Mouse (Mus musculus) 416B (cell line): ENCODE measurements around the gene Unc13b.

Source experiments
- DNase-seq: peaks from one replicate; pipeline ENCODE4 v3.0.0; 2011; ENCODE audit warnings: low read depth

Gene Unc13b

DNA sequence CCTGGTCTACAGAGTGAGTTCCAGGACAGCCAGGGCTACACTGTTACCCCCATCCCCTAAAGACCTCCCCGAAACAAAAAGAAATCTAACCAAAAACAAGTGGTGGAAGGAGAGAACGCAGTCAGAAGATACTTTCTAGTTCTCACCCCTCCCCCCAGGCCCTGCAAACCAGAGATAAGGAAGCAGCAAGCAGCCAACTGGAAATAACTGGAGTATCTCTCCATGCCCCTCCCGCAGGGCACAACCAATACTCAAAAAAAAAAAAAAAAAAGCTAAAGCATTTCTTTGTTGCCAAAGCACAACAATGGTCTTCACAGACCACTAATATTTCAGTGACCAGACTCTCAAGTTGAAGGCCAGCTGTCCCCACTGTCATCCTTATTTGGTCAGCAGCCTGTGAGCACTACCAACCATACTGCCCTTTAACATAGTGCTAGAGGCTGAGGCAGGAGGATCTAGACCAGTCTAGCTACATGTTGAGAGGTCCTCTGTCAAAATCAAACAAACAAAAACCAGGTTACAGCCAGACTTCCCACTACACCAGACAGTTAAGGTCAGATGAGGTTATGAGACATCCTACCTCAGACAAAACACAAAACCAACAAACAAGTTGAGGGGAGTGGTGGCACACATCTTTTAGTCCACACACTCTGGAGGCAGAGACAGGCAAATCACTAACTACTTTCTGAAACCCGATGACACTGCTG lies 20.7 kb upstream of the Unc13b start:
- peak; percentile 66 for DNase-seq

DNA sequence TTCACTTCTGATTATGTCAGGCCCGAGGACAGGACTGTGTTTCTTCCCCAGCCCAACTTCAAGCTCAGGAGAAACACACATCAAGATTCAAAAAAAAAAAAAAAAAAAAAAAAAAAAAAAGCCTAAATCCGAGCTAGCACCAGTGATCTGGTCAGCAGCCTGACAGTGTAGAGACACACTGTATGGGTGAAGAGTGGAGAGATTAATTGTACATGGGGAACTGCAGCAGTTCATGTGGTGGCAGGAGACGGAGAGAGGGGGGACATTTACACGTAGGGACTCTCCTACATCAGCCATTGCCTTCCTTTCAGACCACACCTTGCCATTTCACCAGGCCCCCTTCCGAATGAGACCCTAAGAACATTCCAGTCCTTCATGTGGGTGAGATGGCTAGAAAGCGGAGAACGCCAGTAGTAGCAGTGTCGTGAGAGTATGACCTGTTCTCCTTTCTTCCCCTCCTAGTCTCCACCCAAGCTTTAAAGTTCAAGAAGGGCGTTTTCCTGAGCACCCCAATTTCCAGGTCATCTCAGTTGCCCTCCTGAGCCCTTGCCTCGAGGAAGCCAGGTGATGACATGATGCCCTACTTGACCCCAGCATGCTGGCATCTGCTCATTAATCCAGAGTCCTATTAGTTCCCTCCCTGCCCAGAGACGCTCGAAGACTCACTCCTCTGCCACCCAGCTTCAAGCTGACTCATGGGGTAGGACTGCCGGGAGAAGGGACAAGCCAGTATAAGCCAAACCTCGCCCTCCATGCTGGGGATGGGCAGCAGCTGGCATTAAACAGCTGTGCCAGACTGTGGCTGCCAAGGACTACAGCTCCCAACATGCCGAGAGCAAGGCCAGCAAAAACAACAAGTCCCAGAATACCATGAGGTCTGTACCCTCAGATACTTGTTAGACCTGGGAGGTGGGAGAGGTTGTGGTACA lies 19.9 kb upstream of the Unc13b start:
- peak; percentile 38 for DNase-seq

DNA sequence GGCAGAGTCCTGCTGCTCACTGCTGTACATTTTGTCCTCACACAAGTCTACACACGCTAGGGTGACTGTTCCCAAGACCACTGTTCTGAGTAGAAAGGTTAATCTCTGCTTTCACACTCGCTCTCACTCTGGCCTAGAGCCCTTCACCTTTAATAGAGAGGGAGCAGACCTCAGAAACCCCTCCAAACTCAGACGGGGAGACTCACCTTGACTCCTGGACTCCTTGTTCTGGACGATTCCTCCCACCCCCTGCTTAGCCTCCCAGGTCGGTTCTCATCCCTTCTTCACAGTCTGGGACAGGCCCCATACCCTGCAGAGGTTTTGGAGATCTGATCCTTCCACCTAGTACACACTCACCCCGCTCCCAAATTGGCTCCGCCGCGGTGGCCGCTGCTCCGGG lies 19.1 kb upstream of the Unc13b start:
- no peak for DNase-seq

DNA sequence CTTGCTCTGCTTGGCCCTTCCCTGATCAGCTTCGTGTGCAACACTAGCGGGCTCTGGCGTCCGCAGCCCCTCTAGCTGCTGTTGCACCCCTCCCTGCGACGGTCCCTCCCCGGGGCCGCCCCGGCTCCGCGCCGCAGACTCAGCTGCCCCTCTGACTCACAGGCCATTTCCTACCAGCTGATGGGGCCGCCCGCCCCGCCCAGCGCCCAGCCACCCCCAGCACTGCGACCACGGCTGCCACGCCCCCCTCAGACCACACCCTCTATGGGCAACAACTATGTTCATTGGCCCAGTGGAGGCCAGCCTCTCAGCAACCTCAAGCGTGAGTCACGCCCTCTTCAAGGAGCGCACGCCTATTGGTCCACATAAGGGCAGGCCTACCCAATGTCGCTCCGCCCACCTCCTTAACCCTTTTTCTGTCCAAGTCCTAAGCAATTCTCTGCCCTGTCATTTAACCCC lies 18.6 kb upstream of the Unc13b start:
- DNase-seq: peak; percentile 99

DNA sequence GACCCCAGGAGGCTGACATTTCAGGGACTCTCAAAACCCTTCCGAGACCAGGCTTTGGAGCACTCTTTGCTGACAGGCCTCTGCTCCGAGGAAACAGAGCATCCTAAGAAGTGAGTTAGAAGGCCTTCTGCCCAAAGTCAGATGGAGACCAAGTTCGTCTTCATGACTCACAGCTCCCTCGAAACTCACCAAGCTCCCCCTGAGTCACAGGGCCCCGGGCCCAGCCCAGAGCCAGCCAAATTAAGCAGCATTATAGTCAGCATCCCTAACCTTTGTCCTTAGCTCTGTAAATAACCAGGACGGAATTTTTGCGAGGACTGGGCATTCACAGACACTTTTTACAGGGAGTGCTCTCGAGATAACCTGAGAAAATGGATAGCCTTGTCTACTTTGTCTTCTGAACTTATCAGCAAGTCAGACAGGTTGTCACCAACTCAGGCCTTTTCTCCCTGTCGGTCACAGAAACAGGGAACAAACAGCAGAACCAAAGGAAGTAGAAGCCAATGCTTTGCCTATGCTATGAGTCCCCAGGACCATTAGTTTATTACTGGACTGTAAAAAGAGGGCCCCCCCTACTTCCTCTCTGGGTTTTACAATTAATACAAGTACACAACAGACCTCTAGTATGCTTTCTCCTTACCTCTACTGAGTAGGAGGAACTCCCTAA lies 17.7 kb upstream of the Unc13b start:
- DNase-seq: peak; percentile 47

DNA sequence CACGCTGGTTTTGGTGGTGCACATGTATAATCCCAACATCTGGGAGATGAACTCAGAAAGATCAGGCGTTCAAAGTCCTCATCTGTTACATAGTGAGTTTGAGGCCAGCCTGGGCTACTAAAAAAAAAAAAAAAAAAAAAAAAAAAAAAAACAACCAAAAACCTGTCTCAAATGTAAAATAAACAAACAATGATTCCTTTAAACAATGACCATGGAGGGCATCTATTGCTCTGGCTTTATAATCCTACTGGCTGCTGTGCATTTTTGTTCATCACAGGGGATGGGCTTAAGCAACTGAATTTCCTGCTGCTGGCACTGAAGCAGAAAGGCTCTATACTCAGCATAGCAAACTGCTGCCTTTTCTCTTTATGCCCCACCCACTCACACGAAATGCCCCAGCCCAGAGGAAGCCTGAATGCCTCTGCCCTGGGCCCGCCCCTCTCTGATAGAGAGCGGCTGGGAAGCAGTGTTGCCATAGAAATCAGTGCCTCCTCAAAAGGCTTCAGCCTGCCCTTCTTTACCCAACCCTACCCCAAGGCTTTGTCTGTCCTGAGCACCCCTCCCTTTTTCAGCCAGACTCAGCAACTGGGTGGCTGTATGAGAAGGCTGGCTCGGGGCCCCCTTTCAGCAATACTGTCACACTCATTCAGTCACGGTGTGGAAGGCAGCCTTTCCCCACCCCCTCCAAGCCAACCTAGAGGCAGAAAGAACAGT lies 15.0 kb upstream of the Unc13b start:
- DNase-seq: peak; percentile 84

DNA sequence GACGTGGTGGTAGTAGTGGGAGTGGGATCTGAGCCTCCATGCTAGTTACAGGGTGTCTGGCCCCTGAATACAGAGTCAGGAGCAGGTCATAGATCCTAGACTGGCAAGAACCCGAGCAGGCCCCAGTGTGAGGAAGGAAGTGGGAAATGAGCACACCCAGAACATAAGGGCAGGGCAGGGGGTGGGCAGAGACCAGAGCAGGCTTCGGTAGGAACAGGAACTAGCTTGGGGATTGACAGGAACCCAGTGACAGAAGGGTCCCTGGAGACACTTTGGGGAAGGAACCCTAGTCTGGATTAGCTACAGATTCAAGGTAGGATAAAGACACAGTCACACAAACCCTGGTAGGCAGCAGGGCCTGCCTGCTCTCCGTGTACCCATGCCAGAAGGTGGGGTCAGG lies 14.1 kb upstream of the Unc13b start:
- DNase-seq: peak; percentile 79

DNA sequence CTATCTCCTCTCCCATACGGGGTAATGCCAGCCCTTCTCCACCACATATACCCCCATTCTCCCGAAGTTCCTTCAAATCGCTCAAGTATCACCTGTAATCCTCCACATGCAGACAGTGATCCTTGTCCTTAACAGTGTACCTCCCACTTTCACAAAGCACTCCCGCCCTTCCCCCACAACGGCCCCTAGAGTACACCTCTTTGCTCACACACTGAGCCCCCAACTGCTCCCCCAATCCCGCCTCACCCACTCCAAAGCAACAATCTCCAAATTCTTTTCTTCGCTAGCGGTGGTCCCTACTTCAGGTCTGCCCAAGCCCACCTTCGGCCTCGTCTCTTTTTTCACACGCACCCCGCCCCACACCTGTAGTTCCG lies 13.5 kb upstream of the Unc13b start:
- DNase-seq: no peak

DNA sequence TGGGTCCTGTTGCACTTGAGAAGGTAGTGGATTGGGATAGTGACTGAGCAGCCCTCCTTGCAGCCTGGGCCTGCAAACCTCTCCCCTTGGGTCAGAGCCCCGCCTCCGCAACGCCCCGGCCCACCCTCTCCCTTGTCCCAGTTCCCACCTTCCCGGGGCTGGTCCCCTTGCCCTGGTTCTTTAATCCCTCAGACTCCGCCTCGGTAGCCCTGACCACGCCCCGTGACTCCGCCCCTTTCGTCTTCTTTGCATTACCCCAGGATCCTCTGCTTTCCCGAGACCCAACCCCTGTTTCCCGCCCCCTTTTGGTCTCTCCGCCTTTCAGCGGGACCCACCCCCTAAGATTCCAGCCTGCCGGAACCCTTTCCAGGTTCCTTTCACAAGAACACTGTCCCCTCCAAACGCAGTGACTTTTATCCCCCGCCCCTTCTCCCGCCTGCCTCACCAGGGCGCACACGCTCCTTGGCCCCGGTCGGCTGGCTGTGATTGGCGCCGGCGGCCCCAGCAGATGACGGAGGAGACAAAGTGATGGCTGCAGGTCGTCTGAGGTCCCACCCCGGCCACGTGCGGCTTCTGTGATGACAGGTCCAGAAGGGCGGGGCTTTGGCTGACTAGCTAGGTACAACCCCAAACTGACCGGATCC lies 13.0 kb upstream of the Unc13b start, which contains the start of gene Fam214b:
Gene Fam214b, minus strand, starts transcription at position 562 of the 644 bp plus-strand sequence.
- peak; percentile 97 for DNase-seq

DNA sequence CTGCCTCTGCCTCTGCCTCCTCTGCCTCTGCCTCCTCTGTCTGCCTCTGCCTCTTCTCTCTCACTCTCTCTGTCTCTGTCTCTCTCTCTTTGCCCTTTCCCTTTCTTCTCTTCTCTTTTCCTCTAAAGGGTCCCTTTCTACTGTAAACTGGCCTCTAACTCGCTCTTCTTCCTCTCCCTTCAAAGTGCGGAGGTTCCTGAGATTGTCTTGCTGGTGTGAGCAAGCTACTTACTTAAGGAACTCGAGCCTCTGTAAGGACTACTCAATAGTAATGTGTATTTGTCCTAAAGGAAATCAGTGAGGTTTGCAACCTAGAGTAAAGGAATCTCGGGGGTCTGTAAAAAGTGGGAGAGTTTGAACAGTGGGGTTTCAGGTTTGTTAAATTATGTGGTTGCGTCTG lies 12.1 kb upstream of the Unc13b start:
- no peak for DNase-seq

DNA sequence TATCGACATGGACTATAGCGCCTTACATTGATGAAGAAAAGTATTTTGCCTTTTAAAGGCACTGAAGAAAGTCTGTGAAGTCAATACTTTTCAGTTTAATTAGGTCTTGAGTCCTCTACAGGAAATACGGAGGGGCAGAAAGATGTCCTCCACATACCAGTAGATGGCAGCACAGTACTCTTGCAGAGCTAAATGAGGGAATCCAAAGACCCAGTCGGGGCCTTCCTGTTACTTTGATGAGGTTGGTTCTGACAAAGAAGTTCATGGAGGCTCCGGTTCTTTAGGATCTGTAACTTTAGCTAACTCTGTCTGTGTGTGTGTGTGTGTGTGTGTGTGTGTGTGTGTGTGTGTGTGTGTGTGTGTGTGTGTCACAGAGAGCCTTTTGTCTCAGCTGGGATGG lies 11.5 kb upstream of the Unc13b start:
- peak; percentile 93 for DNase-seq

DNA sequence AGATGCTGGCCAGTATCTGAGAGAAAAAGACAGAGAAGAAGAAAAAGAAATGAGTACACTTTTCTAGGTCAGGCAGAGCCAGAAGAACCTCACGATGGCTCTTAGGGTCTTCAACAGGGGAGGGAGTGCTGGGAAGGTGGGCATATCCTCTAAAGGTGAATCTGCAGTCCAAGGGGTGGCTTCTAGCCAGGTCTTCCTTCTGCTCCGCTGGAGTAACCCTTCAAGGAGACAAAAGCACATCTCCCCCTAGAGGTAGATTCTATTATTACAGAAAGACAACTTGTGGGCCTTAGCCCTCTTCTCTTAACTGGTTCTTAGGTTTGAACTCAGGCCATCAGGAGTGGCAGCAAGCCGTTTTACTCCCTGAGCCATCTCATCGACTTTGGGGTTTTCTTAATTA lies 6.1 kb upstream of the Unc13b start:
- DNase-seq: peak; percentile 75

DNA sequence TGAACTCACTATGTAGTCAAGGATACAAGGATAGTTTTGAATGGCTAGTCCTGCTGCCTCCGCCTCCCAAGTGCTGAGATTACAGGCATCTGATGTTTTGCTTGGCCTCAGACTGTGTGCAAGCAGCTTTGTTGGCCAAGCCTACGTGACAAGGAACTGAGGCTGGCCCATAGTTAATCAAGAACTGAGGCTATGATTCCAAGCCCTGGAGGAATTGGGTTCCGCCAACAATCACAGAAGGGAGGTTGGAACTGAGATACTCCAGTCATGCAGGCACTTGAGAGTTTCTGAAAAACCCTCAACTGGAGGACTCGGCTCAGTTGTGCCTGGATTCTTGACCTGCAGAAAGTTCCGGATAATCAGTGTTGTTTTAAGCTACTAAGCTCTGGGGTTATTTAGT lies 1.1 kb upstream of the Unc13b start:
- no peak for DNase-seq

DNA sequence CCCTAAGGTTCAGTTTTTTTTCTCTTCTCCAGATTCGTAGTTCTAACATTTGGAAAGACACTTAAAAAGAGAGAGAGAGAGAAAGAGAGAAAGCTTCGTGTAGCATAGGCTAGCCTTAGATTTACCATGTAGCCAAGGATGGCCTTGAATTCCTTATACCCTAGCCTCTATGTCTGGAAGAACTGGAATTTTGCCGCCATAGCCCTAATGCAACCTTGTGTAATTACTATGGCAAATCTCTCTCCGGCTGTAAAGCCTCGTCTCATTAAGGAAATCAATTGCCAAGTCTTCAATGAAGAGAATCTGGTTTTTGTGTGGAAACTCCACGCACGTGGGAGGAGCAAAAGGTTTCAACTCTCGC lies 381 bp upstream of the Unc13b start:
- DNase-seq: no peak

DNA sequence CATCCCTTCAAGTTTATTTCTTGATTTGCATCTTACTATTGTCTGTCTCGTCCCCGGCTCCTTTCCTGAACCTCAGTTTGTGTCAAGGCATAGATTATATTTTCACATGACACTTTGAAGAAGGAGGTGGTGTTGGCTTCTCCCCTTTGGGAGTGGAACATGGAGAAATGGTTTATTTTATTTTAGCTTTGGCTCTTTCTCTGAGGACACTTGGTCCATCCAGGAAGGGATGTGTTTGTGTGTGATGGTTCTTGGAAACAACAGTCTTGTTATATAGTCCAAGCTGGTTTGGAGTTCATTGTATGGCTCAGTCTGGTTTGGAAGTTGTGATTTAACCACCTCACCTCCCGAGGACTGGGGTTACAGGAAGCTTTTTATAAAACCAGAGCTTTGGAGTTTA lies 944 bp downstream of the Unc13b start:
- no peak for DNase-seq

DNA sequence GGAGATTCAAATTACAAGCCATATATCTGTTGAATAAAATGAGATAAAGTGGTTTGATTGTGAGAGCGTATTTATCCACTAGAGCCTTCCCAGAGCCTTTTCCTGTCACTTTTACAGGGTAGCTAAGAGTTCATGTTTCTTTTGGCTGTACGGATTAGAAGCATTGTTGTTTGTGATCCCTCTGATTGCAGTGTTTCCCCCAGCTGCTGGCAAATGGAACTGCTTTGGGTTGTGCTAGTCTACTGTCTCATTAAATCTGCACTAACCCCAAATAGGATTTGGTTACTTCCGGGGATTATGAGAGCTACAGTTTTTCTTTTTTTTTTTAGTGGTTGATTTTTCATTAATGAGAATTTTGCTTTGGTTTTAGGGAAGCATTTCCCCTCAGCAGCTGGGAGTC lies 1.5 kb downstream of the Unc13b start:
- no peak for DNase-seq

DNA sequence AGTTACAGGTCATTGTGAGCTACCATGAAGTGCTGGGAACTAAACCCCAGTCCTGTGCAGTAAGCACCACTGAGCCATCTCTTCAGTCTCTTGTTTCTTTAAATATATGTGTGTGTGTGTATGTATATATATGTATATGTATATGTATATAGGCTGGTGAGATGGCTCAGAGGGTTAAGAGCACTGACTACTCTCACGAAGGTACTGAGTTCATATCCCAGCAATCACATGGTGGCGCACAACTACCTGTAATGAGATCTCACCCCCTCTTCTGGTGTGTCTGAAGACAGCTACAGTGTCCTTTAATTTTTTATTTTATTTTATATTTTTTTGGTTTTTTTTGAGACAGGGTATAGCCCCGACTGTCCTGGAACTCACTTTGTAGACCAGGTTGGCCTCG lies 6.7 kb downstream of the Unc13b start:
- peak; percentile 21 for DNase-seq

DNA sequence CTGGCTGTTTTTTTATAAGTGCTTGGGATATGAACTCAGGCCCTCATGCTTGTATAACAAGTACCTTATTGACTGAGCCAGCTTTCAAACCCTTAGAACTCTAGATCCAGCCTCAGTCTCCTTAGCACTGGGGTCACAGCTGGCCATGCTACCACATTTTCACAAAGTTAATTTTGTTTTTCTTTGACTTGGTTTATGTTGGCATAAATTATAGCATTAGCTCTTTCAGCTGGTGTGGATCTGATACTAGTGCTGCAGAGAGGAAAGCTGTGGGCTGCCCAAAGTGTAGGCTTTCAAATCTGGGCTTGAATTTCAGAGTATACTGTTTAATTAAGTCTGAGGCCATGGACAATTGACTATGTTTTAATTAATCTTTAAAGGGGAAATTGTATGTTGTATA lies 16.2 kb downstream of the Unc13b start:
- no peak for DNase-seq

DNA sequence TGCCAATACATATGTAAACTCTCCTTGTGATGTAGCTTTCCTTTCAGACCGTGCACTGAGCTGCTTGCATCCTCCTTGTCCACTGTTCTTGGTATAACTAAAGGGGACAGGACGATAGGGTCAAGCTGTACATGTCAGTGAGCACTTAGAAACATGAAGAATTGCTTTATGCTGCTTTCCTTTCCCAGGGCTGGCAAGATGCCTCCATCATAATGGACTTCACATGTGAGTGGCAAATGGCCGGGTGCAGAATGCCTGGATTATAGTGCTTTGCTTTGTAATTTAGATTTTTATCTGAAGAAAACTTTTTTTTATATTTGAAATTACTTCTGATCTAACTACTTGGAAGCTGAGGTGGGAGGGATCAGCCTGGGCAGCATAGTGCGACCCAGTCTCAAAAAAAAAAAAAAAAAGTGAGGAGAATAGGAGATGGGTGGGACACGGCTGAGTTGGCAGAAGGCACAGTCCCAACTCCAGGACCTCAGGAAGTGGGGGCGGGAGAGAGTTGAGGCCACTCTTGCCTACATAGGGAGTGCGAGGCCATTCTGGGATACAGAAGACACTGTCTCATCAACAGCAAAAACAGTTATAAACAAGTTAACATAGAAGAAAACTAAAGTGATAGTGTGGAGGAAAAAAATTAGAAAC lies 19.4 kb downstream of the Unc13b start:
- DNase-seq: no peak

DNA sequence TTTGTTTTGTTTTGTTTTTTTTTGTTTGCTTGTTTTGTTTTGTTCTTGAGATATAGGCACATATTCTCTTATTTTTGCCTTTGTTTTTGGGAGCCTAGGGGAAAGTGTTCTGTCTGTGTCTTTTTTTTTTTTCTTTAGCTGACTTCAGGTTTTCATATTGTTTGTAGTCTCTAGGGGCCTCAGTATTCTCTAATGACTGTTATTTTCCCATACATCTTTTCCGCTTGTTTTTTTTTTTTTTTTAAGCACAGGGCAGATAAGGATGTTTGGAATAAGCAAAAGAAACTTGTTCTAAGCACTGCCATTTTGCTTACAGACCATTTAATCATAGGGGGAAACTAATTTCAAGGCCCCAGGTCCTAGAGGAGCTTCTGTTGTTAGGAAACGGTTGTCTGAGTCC lies 23.7 kb downstream of the Unc13b start:
- DNase-seq: no peak

DNA sequence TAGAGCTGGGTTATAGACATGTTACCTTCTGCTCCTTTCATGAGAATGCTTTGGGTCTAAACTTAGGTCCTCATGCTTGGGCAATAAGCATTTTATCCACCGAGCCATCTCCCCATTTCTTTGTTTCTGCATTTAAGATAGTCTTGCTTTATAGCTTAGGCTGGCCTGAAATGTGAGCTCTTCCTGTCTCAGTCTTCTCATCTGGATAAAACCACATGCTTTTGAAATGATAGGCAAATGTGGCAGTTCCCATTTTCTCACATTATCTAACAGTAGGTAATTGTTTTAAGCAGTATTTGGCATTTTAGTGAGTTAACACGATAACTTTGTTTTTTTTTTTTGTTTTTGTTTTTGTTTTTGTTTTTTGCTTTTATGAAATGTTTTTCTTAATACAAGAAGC lies 31.2 kb downstream of the Unc13b start:
- DNase-seq: peak; percentile 32
